Mouse (Mus musculus): ENCODE results near the gene Sec14l2. TPM values are rescaled to one million over a fixed set of nuclear protein-coding genes. Genes with fewer than 3 reads are reported as not detected.
"Not testable (repeated sequence)": the region's sequence is repeated elsewhere in the genome, so short reads cannot be mapped to it uniquely, and the experiment has no call there.

Sec14l2 gene
- polyA plus RNA-seq, 1 experiment from 2014 or later: 7.6 TPM

GRCm38 (mm10) chr11:4134400-4134799, 11.2 kb upstream of the Sec14l2 start:
- no peak for ATAC-seq
- TF ChIP-seq CTCF (IDR thresholded peaks at IDR 0.05): no peak
- no peak overlapping the region for H3K27ac ChIP-seq (ENCODE audit: low read length)
- WGBS: 55% methylated on average over 6 of the region's 6 CpGs
- H3K27me3 ChIP-seq (replicated peaks; ENCODE audit: insufficient read depth, low read length): no peaks in the 10 kb centered on the region
- peaks cover 3% of the 10 kb centered on the region; the same call in 1 of the 2 replicates for H3K36me3 ChIP-seq (ENCODE audit: insufficient read depth, low read length)
- no peaks in the 10 kb centered on the region for H3K9me3 ChIP-seq (ENCODE audit: low read length)
- DNase-seq (ENCODE audit: low spot score): no peak
- no peak overlapping the region for H3K9ac ChIP-seq (replicated peaks; ENCODE audit: low read depth)
- H3K4me2 ChIP-seq (replicated peaks; ENCODE audit: low read depth, low read length): no peak overlapping the region
- no peak overlapping the region for H3K4me3 ChIP-seq (ENCODE audit: low read depth, low read length)
- peaks cover 10% of the 10 kb centered on the region; the same call in 1 of the 2 replicates for H3K4me1 ChIP-seq (ENCODE audit: insufficient read depth, low read depth, low read length)

GRCm38 (mm10) chr11:4133450-4133849, 10.2 kb upstream of the Sec14l2 start:
- no peak overlapping the region for H3K4me3 ChIP-seq (ENCODE audit: low read depth, low read length)
- H3K4me1 ChIP-seq (ENCODE audit: insufficient read depth, low read depth, low read length): peaks cover 10% of the 10 kb centered on the region; the same call in 1 of the 2 replicates
- DNase-seq (ENCODE audit: low spot score): no peak
- H3K27me3 ChIP-seq (replicated peaks; ENCODE audit: insufficient read depth, low read length): no peaks in the 10 kb centered on the region
- H3K4me2 ChIP-seq (replicated peaks; ENCODE audit: low read depth, low read length): no peak overlapping the region
- no peak for ATAC-seq
- TF ChIP-seq EP300 (IDR thresholded peaks at IDR 0.05): no peak
- TF ChIP-seq CTCF (IDR thresholded peaks at IDR 0.05): peak; percentile 74
- 54% methylated on average over 3 of the region's 3 CpGs for WGBS
- peaks cover 3% of the 10 kb centered on the region; the same call in 1 of the 2 replicates for H3K36me3 ChIP-seq (ENCODE audit: insufficient read depth, low read length)
- no peak overlapping the region for H3K9ac ChIP-seq (replicated peaks; ENCODE audit: low read depth)
- no peak overlapping the region for H3K27ac ChIP-seq (ENCODE audit: low read length)
- no peaks in the 10 kb centered on the region for H3K9me3 ChIP-seq (ENCODE audit: low read length)

DNA sequence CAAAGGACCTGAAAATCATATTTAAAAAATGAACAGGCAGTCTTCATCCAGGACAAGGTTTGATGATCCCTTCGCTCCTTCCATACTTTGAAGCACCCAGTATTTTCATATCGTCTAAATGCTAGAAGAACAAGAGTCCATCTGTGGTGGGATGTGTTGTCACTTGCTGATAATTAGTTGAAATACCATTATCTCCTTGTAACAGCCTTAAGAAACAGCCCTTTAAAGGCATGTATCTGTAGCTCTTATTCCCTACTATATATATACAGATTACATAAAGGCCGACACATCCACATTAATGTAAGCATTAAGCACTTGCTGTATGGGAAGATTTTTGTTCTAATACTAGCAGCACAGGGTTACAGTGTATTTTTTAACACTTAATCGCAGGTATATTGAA, 5.2 kb upstream of the Sec14l2 start:
- not testable (repeated sequence) for H3K4me1 ChIP-seq (ENCODE audit: insufficient read depth, low read depth, low read length); H3K27me3 ChIP-seq (replicated peaks; ENCODE audit: insufficient read depth, low read length); H3K9ac ChIP-seq (replicated peaks; ENCODE audit: low read depth); H3K9me3 ChIP-seq (ENCODE audit: low read length); DNase-seq (ENCODE audit: low spot score); H3K27ac ChIP-seq (ENCODE audit: low read length); H3K4me3 ChIP-seq (ENCODE audit: low read depth, low read length); H3K4me2 ChIP-seq (replicated peaks; ENCODE audit: low read depth, low read length); ATAC-seq; H3K36me3 ChIP-seq (ENCODE audit: insufficient read depth, low read length)
- WGBS: 94% methylated on average over 4 of the region's 4 CpGs

GRCm38 (mm10) chr11:4127059-4127458, 3.8 kb upstream of the Sec14l2 start:
- H3K4me3 ChIP-seq (ENCODE audit: low read depth, low read length): no peak overlapping the region
- no peak overlapping the region for H3K4me2 ChIP-seq (replicated peaks; ENCODE audit: low read depth, low read length)
- 85% methylated on average over 1 of the region's 1 CpGs for WGBS
- no peaks in the 10 kb centered on the region; the same call in 1 of the 2 replicates for H3K9me3 ChIP-seq (ENCODE audit: low read length)
- DNase-seq (ENCODE audit: low spot score): no peak
- H3K9ac ChIP-seq (replicated peaks; ENCODE audit: low read depth): no peak overlapping the region
- no peaks in the 10 kb centered on the region for H3K4me1 ChIP-seq (ENCODE audit: insufficient read depth, low read depth, low read length)
- TF ChIP-seq CTCF (IDR thresholded peaks at IDR 0.05) (peak; percentile 35), EP300 (IDR thresholded peaks at IDR 0.05) (no peak)
- no peak overlapping the region for H3K27ac ChIP-seq (ENCODE audit: low read length)
- H3K36me3 ChIP-seq (ENCODE audit: insufficient read depth, low read length): no peaks in the 10 kb centered on the region
- ATAC-seq: no peak
- H3K27me3 ChIP-seq (replicated peaks; ENCODE audit: insufficient read depth, low read length): no peaks in the 10 kb centered on the region

GRCm38 (mm10) chr11:4123922-4124321, 707 bp upstream of the Sec14l2 start:
- Histone ChIP-seq H3K36me3 (ENCODE audit: insufficient read depth, low read length) (no peaks in the 10 kb centered on the region), H3K27me3 (replicated peaks; ENCODE audit: insufficient read depth, low read length) (no peaks in the 10 kb centered on the region), H3K4me2 (replicated peaks; ENCODE audit: low read depth, low read length) (no peak overlapping the region), H3K9ac (replicated peaks; ENCODE audit: low read depth) (no peak overlapping the region), H3K4me3 (ENCODE audit: low read depth, low read length) (no peak overlapping the region), H3K27ac (ENCODE audit: low read length) (no peak overlapping the region; the same call in 1 of the 2 replicates), H3K9me3 (ENCODE audit: low read length) (no peaks in the 10 kb centered on the region; the same call in 1 of the 2 replicates), H3K4me1 (ENCODE audit: insufficient read depth, low read depth, low read length) (no peaks in the 10 kb centered on the region)
- WGBS: 63% methylated on average over 5 of the region's 5 CpGs
- peak; percentile 69 for DNase-seq (ENCODE audit: low spot score)
- ATAC-seq: peak; percentile 37
- TF ChIP-seq EP300 (IDR thresholded peaks at IDR 0.05) (no peak), CTCF (IDR thresholded peaks at IDR 0.05) (peak; percentile 88)

GRCm38 (mm10) chr11:4122226-4122625, 989 bp downstream of the Sec14l2 start:
- TF ChIP-seq CTCF (IDR thresholded peaks at IDR 0.05) (no peak), EP300 (IDR thresholded peaks at IDR 0.05) (no peak)
- DNase-seq (ENCODE audit: low spot score) (no peak), ATAC-seq (peak; percentile 37)
- Histone ChIP-seq H3K4me1 (ENCODE audit: insufficient read depth, low read depth, low read length) (peaks cover 5% of the 10 kb centered on the region; the same call in 1 of the 2 replicates), H3K9me3 (ENCODE audit: low read length) (no peaks in the 10 kb centered on the region; the same call in 1 of the 2 replicates), H3K36me3 (ENCODE audit: insufficient read depth, low read length) (no peaks in the 10 kb centered on the region), H3K4me3 (ENCODE audit: low read depth, low read length) (no peak overlapping the region), H3K4me2 (replicated peaks; ENCODE audit: low read depth, low read length) (no peak overlapping the region), H3K9ac (replicated peaks; ENCODE audit: low read depth) (no peak overlapping the region), H3K27ac (ENCODE audit: low read length) (peak overlapping the region; percentile 33; the same call in 1 of the 2 replicates), H3K27me3 (replicated peaks; ENCODE audit: insufficient read depth, low read length) (no peaks in the 10 kb centered on the region)
- 45% methylated on average over 5 of the region's 5 CpGs for WGBS

- Histone ChIP-seq H3K9ac (replicated peaks; ENCODE audit: low read depth) (no peak overlapping the region), H3K27me3 (replicated peaks; ENCODE audit: insufficient read depth, low read length) (no peaks in the 10 kb centered on the region), H3K27ac (ENCODE audit: low read length) (peak overlapping the region; percentile 33; the same call in 1 of the 2 replicates), H3K4me3 (ENCODE audit: low read depth, low read length) (no peak overlapping the region), H3K9me3 (ENCODE audit: low read length) (no peaks in the 10 kb centered on the region; the same call in 1 of the 2 replicates), H3K4me1 (ENCODE audit: insufficient read depth, low read depth, low read length) (peaks cover 6% of the 10 kb centered on the region; the same call in 1 of the 2 replicates), H3K4me2 (replicated peaks; ENCODE audit: low read depth, low read length) (no peak overlapping the region), H3K36me3 (ENCODE audit: insufficient read depth, low read length) (no peaks in the 10 kb centered on the region)
- DNase-seq (ENCODE audit: low spot score) (no peak), ATAC-seq (no peak)
- WGBS: 71% methylated on average over 3 of the region's 3 CpGs
- TF ChIP-seq CTCF (IDR thresholded peaks at IDR 0.05) (no peak), EP300 (IDR thresholded peaks at IDR 0.05) (no peak)
Observed at GRCm38 (mm10) chr11:4121691-4122090, 1.5 kb downstream of the Sec14l2 start.
